Comparison of ENCODE assay signal across 22 mouse cellular contexts in genomic region chr2:57229647-57230240, GRCm38 (mm10). TPM values are rescaled to one million over a fixed set of nuclear protein-coding genes. Genes with fewer than 3 reads are reported as not detected.
DNase-seq lines count a peak whose midpoint lies in the region; ATAC-seq and TF ChIP-seq lines count a peak whose summit lies in the region.
"Had no signal": no experiment of that assay in that cellular context is flagged by ENCODE, and none has a peak within 500 bp of the region (broad histone marks: within the 10 kb centered on the region; RNA-seq: fewer than 3 reads in every experiment).

No protein-coding gene starts in this region.

- peak overlapping the region; percentile 78 for H3K4me3 ChIP-seq in megakaryocyte, embryonic 14.5 days (replicated peaks)
- H3K4me3 ChIP-seq in embryonic fibroblast, embryonic 13.5 days (ENCODE audit: insufficient read depth, low read length) = no peak overlapping the region
- H3K4me3 ChIP-seq in hindbrain, embryonic 14.5 days (replicated peaks; ENCODE audit: low read length) = no peak overlapping the region
- no peak overlapping the region for H3K4me3 ChIP-seq in forebrain, postnatal 0 days (ENCODE audit: low read depth, low read length)
- H3K4me3 ChIP-seq in hindbrain, postnatal 0 days (ENCODE audit: low read length) = no peak overlapping the region
- H3K4me3 ChIP-seq: intestine, embryonic 15.5 days; layer of hippocampus, adult 2 months; neural tube, embryonic 13.5 days; stomach, embryonic 15.5 days had no signal

- DNase-seq in frontal cortex, postnatal 36 days (ENCODE audit: low spot score in 2 of 2) = no peak
- no peak for DNase-seq in hindbrain, embryonic 14.5 days (ENCODE audit: low spot score)
- DNase-seq in forebrain, postnatal 0 days = no peak
- DNase-seq in hindbrain, postnatal 0 days (ENCODE audit: low spot score) = no peak
- DNase-seq: B cell, adult 2 months; cerebellum, adult 11 months; heart, postnatal 36 days; liver; lung, adult 2 months; right cerebral cortex, postnatal 4 days; thymus, postnatal 14 days had no signal

- TF ChIP-seq CTCF in embryonic fibroblast, embryonic 13.5 days (IDR thresholded peaks at IDR 0.05; ENCODE audit: borderline replicate concordance, insufficient read depth, low read length) = no peak
- no peak for TF ChIP-seq CTCF in forebrain, postnatal 0 days (IDR thresholded peaks at IDR 0.05; ENCODE audit: low read depth)
- TF ChIP-seq CTCF in hindbrain, postnatal 0 days (IDR thresholded peaks at IDR 0.05; ENCODE audit: low read depth) = no peak

- no peak overlapping the region for H3K4me2 ChIP-seq in hindbrain, embryonic 14.5 days (replicated peaks)
- no peak overlapping the region for H3K4me2 ChIP-seq in forebrain, postnatal 0 days (ENCODE audit: low read depth)
- no peak overlapping the region for H3K4me2 ChIP-seq in hindbrain, postnatal 0 days (ENCODE audit: low read depth, low read length)
- H3K4me2 ChIP-seq: intestine, embryonic 15.5 days; neural tube, embryonic 13.5 days; stomach, embryonic 15.5 days had no signal

- H3K4me1 ChIP-seq in megakaryocyte, embryonic 14.5 days = peaks cover 59% of the 10 kb centered on the region
- 0 out of 2 replicates have a peak, but pooled peaks cover 4% of the 10 kb centered on the region for H3K4me1 ChIP-seq in embryonic fibroblast, embryonic 13.5 days (ENCODE audit: control insufficient read depth, insufficient read depth, low read length)
- no peaks in the 10 kb centered on the region for H3K4me1 ChIP-seq in hindbrain, embryonic 14.5 days (replicated peaks; ENCODE audit: control insufficient read depth, insufficient read depth, low read length)
- no peaks in the 10 kb centered on the region for H3K4me1 ChIP-seq in forebrain, postnatal 0 days (ENCODE audit: insufficient read depth)
- H3K4me1 ChIP-seq in hindbrain, postnatal 0 days (ENCODE audit: insufficient read depth, low read length) = no peaks in the 10 kb centered on the region
- H3K4me1 ChIP-seq: intestine, embryonic 15.5 days; neural tube, embryonic 13.5 days; stomach, embryonic 15.5 days had no signal

- H3K27ac ChIP-seq in embryonic fibroblast, embryonic 13.5 days (ENCODE audit: insufficient read depth, low read length) = peak overlapping the region; percentile 47; the same call in 1 of the 2 replicates
- H3K27ac ChIP-seq in hindbrain, embryonic 14.5 days = no peak overlapping the region
- H3K27ac ChIP-seq in forebrain, postnatal 0 days (ENCODE audit: low read depth, low read length) = no peak overlapping the region
- no peak overlapping the region; the same call in 1 of the 2 replicates for H3K27ac ChIP-seq in hindbrain, postnatal 0 days
- H3K27ac ChIP-seq: intestine, embryonic 15.5 days; layer of hippocampus, adult 2 months; macrophage; neural tube, embryonic 13.5 days; stomach, embryonic 15.5 days had no signal

- H3K9ac ChIP-seq in hindbrain, embryonic 14.5 days = no peak overlapping the region
- H3K9ac ChIP-seq in forebrain, postnatal 0 days = no peak overlapping the region
- no peak overlapping the region for H3K9ac ChIP-seq in hindbrain, postnatal 0 days (replicated peaks; ENCODE audit: low read length)
- H3K9ac ChIP-seq: intestine, embryonic 15.5 days; neural tube, embryonic 13.5 days; stomach, embryonic 15.5 days had no signal

- 57% methylated on average over 4 of the region's 4 CpGs for WGBS in hindbrain, embryonic 14.5 days
- 47% methylated on average over 4 of the region's 4 CpGs for WGBS in forebrain, postnatal 0 days
- 48% methylated on average over 4 of the region's 4 CpGs for WGBS in hindbrain, postnatal 0 days

- no peaks in the 10 kb centered on the region for H3K27me3 ChIP-seq in megakaryocyte, embryonic 14.5 days (replicated peaks)
- H3K27me3 ChIP-seq in hindbrain, embryonic 14.5 days (ENCODE audit: control insufficient read depth, insufficient read depth, low read length) = no peaks in the 10 kb centered on the region
- no peaks in the 10 kb centered on the region for H3K27me3 ChIP-seq in forebrain, postnatal 0 days (ENCODE audit: insufficient read depth, low read length)
- H3K27me3 ChIP-seq in hindbrain, postnatal 0 days (ENCODE audit: insufficient read depth, low read length) = 0 out of 2 replicates have a peak, but pooled peaks cover under 1% of the 10 kb centered on the region
- H3K27me3 ChIP-seq: intestine, embryonic 15.5 days; neural tube, embryonic 13.5 days; stomach, embryonic 15.5 days had no signal

- TF ChIP-seq POLR2A in embryonic fibroblast, embryonic 13.5 days (IDR thresholded peaks at IDR 0.05; ENCODE audit: low read depth, low read length) = no peak

- H3K36me3 ChIP-seq in megakaryocyte, embryonic 14.5 days (replicated peaks; ENCODE audit: low read length) = no peaks in the 10 kb centered on the region
- H3K36me3 ChIP-seq in hindbrain, embryonic 14.5 days (replicated peaks; ENCODE audit: control insufficient read depth, insufficient read depth) = no peaks in the 10 kb centered on the region
- no peaks in the 10 kb centered on the region for H3K36me3 ChIP-seq in forebrain, postnatal 0 days (ENCODE audit: insufficient read depth)
- no peaks in the 10 kb centered on the region for H3K36me3 ChIP-seq in hindbrain, postnatal 0 days (ENCODE audit: insufficient read depth, low read length)
- H3K36me3 ChIP-seq: G1E; intestine, embryonic 15.5 days; neural tube, embryonic 13.5 days; stomach, embryonic 15.5 days had no signal

- H3K9me3 ChIP-seq in megakaryocyte, embryonic 14.5 days = no peaks in the 10 kb centered on the region
- H3K9me3 ChIP-seq in hindbrain, embryonic 14.5 days (ENCODE audit: control insufficient read depth, low read length) = no peaks in the 10 kb centered on the region
- no peaks in the 10 kb centered on the region for H3K9me3 ChIP-seq in forebrain, postnatal 0 days (ENCODE audit: low read length)
- no peaks in the 10 kb centered on the region for H3K9me3 ChIP-seq in hindbrain, postnatal 0 days (ENCODE audit: low read length)
- H3K9me3 ChIP-seq: G1E; intestine, embryonic 15.5 days; neural tube, embryonic 13.5 days; stomach, embryonic 15.5 days had no signal

- ATAC-seq in frontal cortex, adult (ENCODE audit: low TSS enrichment) = peak; percentile 57; the same call in 1 of the 2 replicates
- ATAC-seq in megakaryocyte, adult 5-6 weeks (ENCODE audit: poor library complexity, severe bottlenecking) = no peak
- no peak for ATAC-seq in hindbrain, embryonic 14.5 days (ENCODE audit: low FRiP score)
- no peak for ATAC-seq in forebrain, postnatal 0 days
- ATAC-seq in hindbrain, postnatal 0 days = no peak
- ATAC-seq: intestine, embryonic 15.5 days; midbrain, embryonic 16.5 days had no signal

RNA-seq across cellular contexts. Expression of gene Gpd2, which starts 7.7 kb away (rescaled TPM):
- polyA plus RNA-seq in megakaryocyte, embryonic 14.5 days (2012; ENCODE audit: insufficient read depth, low replicate concordance) = 0.77 and 3.5 TPM in 2 replicates
- total RNA-seq in megakaryocyte, adult 5-6 weeks (2015) = 18.5 and 18.7 TPM in 2 replicates
- total RNA-seq in megakaryocyte, adult 5-6 weeks (2017) = 20.8 and 25.1 TPM in 2 replicates
- polyA plus RNA-seq in embryonic fibroblast, embryonic 13.5 days (2011; ENCODE audit: insufficient read length, low read depth, missing spikeins) = 27.3 and 29.2 TPM in 2 replicates
- polyA plus RNA-seq in hindbrain, embryonic 14.5 days (2014; fragmentation: Nextera tagmentation; extraction: Ambion mirVana) = 23.0 and 29.9 TPM in 2 replicates
- 54.1 and 60.8 TPM in 2 replicates for total RNA-seq in forebrain, postnatal 0 days (2014; rRNA removed)
- 31.1 and 46.5 TPM in 2 replicates for polyA plus RNA-seq in forebrain, postnatal 0 days (2015; fragmentation: Nextera tagmentation; extraction: Ambion mirVana)
- 38.8 and 55.3 TPM in 2 replicates for total RNA-seq in hindbrain, postnatal 0 days (2014; rRNA removed)
- polyA plus RNA-seq in hindbrain, postnatal 0 days (2015; fragmentation: Nextera tagmentation; extraction: Ambion mirVana) = 31.5 and 32.7 TPM in 2 replicates
